In the genomic region with DNA sequence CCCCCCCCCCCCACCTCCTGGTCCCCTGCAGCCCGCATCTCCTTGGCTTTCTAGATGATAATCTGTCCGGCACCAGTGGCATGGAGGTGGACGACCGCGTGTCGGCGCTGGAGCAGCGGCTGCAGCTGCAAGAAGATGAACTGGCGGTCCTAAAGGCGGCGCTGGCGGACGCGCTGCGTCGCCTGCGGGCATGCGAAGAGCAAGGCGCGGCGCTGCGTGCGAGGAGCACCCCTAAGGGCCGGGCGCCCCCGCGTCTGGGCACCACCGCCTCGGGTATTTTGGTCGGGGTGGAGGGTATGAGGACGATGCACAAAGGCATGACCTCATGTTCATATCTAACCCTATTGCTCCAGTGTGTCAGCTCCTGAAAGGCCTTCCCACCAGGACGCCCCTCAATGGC, we compare ENCODE assay signal across 8 mouse cellular contexts. TPM values are rescaled to one million over a fixed set of nuclear protein-coding genes. Genes with fewer than 3 reads are reported as not detected.
DNase-seq lines count a peak whose midpoint lies in the region; ATAC-seq and TF ChIP-seq lines count a peak whose summit lies in the region.

No protein-coding gene starts in this region.

- H3K4me2 ChIP-seq in heart, embryonic 12.5 days = peak overlapping the region; percentile 62
- peak overlapping the region; percentile 77 for H3K4me2 ChIP-seq in liver, embryonic 13.5 days

- peaks cover 17% of the 10 kb centered on the region for H3K4me1 ChIP-seq in thymus, adult 2 months (replicated peaks; ENCODE audit: control insufficient read depth, insufficient read depth, low read length)
- peaks cover 53% of the 10 kb centered on the region for H3K4me1 ChIP-seq in embryonic facial prominence, embryonic 10.5 days
- H3K4me1 ChIP-seq in heart, embryonic 12.5 days (replicated peaks) = peaks cover 31% of the 10 kb centered on the region
- H3K4me1 ChIP-seq in liver, embryonic 13.5 days (replicated peaks) = peaks cover 52% of the 10 kb centered on the region

- ATAC-seq in heart, embryonic 12.5 days (ENCODE audit: insufficient number of reproducible peaks, low FRiP score) = peak; percentile 43; the same call in 1 of the 2 replicates
- ATAC-seq in liver, embryonic 13.5 days (ENCODE audit: low read depth) = 0 out of 2 replicates have a peak, but pooled peaks have one; percentile 6
- peak; percentile 40; the same call in 1 of the 2 replicates for ATAC-seq in monocyte, adult 5-6 weeks (replicated peaks; ENCODE audit: insufficient number of reproducible peaks, low FRiP score, low TSS enrichment, poor library complexity, severe bottlenecking)

- peak overlapping the region; percentile 29; the same call in 1 of the 2 replicates for H3K9ac ChIP-seq in heart, embryonic 12.5 days
- peak overlapping the region; percentile 9; the same call in 1 of the 2 replicates for H3K9ac ChIP-seq in liver, embryonic 13.5 days

- no peak for TF ChIP-seq POLR2A in thymus, adult 2 months (IDR thresholded peaks at IDR 0.05; ENCODE audit: control insufficient read depth, extremely low read depth, insufficient read depth, low read length, poor library complexity)

- TF ChIP-seq CTCF in thymus, adult 2 months (IDR thresholded peaks at IDR 0.05; ENCODE audit: borderline replicate concordance, control insufficient read depth, extremely low read depth, insufficient read depth, low read length, poor library complexity) = no peak

- no peak overlapping the region for H3K4me3 ChIP-seq in thymus, adult 2 months (ENCODE audit: control insufficient read depth, insufficient read depth, low read length)
- peak overlapping the region; percentile 52 for H3K4me3 ChIP-seq in embryonic facial prominence, embryonic 10.5 days
- peak overlapping the region; percentile 30 for H3K4me3 ChIP-seq in heart, embryonic 12.5 days
- H3K4me3 ChIP-seq in liver, embryonic 13.5 days (replicated peaks) = peak overlapping the region; percentile 25; the same call in 1 of the 2 replicates

- peaks cover 3% of the 10 kb centered on the region; the same call in 1 of the 2 replicates for H3K9me3 ChIP-seq in embryonic facial prominence, embryonic 10.5 days
- 0 out of 2 replicates have a peak, but pooled peaks cover 5% of the 10 kb centered on the region for H3K9me3 ChIP-seq in heart, embryonic 12.5 days (replicated peaks)
- H3K9me3 ChIP-seq in liver, embryonic 13.5 days (replicated peaks) = no peaks in the 10 kb centered on the region

- DNase-seq in thymus, adult 2 months = peak; percentile 59
- DNase-seq in thymus, adult 18-20 months = no peak
- peak; percentile 82 for DNase-seq in embryonic facial prominence, embryonic 10.5 days (ENCODE audit: low spot score)
- DNase-seq in kidney, adult 9 months = peak; percentile 58
- DNase-seq in liver, embryonic 13.5 days = peak; percentile 49
- peak; percentile 85 for DNase-seq in splenic B cell, adult 2 months (ENCODE audit: low read depth, low spot score)

- no peak overlapping the region for H3K27ac ChIP-seq in thymus, adult 2 months (ENCODE audit: control insufficient read depth, insufficient read depth, low read length)
- peak overlapping the region; percentile 7; the same call in 1 of the 2 replicates for H3K27ac ChIP-seq in embryonic facial prominence, embryonic 10.5 days (replicated peaks)
- H3K27ac ChIP-seq in heart, embryonic 12.5 days (ENCODE audit: poor library complexity, severe bottlenecking) = no peak overlapping the region
- H3K27ac ChIP-seq in liver, embryonic 13.5 days = no peak overlapping the region

- H3K27me3 ChIP-seq in thymus, adult 2 months (ENCODE audit: control insufficient read depth, insufficient read depth, low read length) = peaks cover 23% of the 10 kb centered on the region
- peaks cover 63% of the 10 kb centered on the region for H3K27me3 ChIP-seq in embryonic facial prominence, embryonic 10.5 days (replicated peaks; ENCODE audit: low read depth, poor library complexity, severe bottlenecking)
- H3K27me3 ChIP-seq in heart, embryonic 12.5 days (replicated peaks) = peaks cover 52% of the 10 kb centered on the region
- peaks cover 62% of the 10 kb centered on the region for H3K27me3 ChIP-seq in liver, embryonic 13.5 days
- no peaks in the 10 kb centered on the region for H3K27me3 ChIP-seq in splenic B cell, adult 2 months (ENCODE audit: control insufficient read depth, insufficient read depth, low read length, poor library complexity, severe bottlenecking)

- H3K36me3 ChIP-seq in thymus, adult 2 months (ENCODE audit: control insufficient read depth, insufficient read depth, low read length) = no peaks in the 10 kb centered on the region
- H3K36me3 ChIP-seq in embryonic facial prominence, embryonic 10.5 days (replicated peaks) = peaks cover 8% of the 10 kb centered on the region; the same call in 1 of the 2 replicates
- peaks cover 9% of the 10 kb centered on the region; the same call in 1 of the 2 replicates for H3K36me3 ChIP-seq in heart, embryonic 12.5 days
- H3K36me3 ChIP-seq in liver, embryonic 13.5 days = 0 out of 2 replicates have a peak, but pooled peaks cover 3% of the 10 kb centered on the region
- no peaks in the 10 kb centered on the region for H3K36me3 ChIP-seq in splenic B cell, adult 2 months (ENCODE audit: control insufficient read depth, insufficient read depth, low read length, poor library complexity, severe bottlenecking)

- under 1% methylated on average over 32 of the region's 32 CpGs for WGBS in thymus, adult 2 months
- WGBS in embryonic facial prominence, embryonic 10.5 days = 1% methylated on average over 32 of the region's 32 CpGs
- WGBS in heart, embryonic 12.5 days = under 1% methylated on average over 31 of the region's 32 CpGs
- under 1% methylated on average over 32 of the region's 32 CpGs for WGBS in liver, embryonic 13.5 days (ENCODE audit: insufficient replicate concordance)

RNA-seq across cellular contexts. Expression of gene Eml2, which starts 3.0 kb away (rescaled TPM):
- polyA plus RNA-seq in thymus, adult 2 months (2012; rRNA removed) = 38.9 and 40.3 TPM in 2 replicates
- polyA plus RNA-seq in embryonic facial prominence, embryonic 10.5 days (2016; fragmentation: Nextera tagmentation; extraction: Ambion mirVana) = 5.2 and 6.2 TPM in 2 replicates
- polyA plus RNA-seq in heart, embryonic 12.5 days (2016; fragmentation: Nextera tagmentation; extraction: Ambion mirVana) = 17.7 and 18.2 TPM in 2 replicates
- polyA plus RNA-seq in liver, embryonic 13.5 days (2015; fragmentation: Nextera tagmentation; extraction: Ambion mirVana) = 3.6 and 4.4 TPM in 2 replicates
- total RNA-seq in monocyte, adult 5-6 weeks (2017) = 9.4 to 12.2 TPM (median 9.9 TPM) in 3 replicates

RNA-seq across cellular contexts. Expression of gene Gipr, which starts 13.2 kb away (rescaled TPM):
- 0.73 and 0.79 TPM in 2 replicates for polyA plus RNA-seq in thymus, adult 2 months (2012; rRNA removed)
- 1.4 and 1.6 TPM in 2 replicates for polyA plus RNA-seq in embryonic facial prominence, embryonic 10.5 days (2016; fragmentation: Nextera tagmentation; extraction: Ambion mirVana)
- polyA plus RNA-seq in heart, embryonic 12.5 days (2016; fragmentation: Nextera tagmentation; extraction: Ambion mirVana) = 8.0 and 9.7 TPM in 2 replicates
- 0.17 and 0.28 TPM in 2 replicates for polyA plus RNA-seq in liver, embryonic 13.5 days (2015; fragmentation: Nextera tagmentation; extraction: Ambion mirVana)
- total RNA-seq in monocyte, adult 5-6 weeks (2017) = not detected in 3 replicates

RNA-seq across cellular contexts. Expression of gene Snrpd2, which starts 29.7 kb away (rescaled TPM):
- 32.8 and 36.7 TPM in 2 replicates for polyA plus RNA-seq in thymus, adult 2 months (2012; rRNA removed)
- polyA plus RNA-seq in embryonic facial prominence, embryonic 10.5 days (2016; fragmentation: Nextera tagmentation; extraction: Ambion mirVana) = 178 and 189 TPM in 2 replicates
- polyA plus RNA-seq in heart, embryonic 12.5 days (2016; fragmentation: Nextera tagmentation; extraction: Ambion mirVana) = 101 TPM in 2 replicates
- polyA plus RNA-seq in liver, embryonic 13.5 days (2015; fragmentation: Nextera tagmentation; extraction: Ambion mirVana) = 85.9 and 89.4 TPM in 2 replicates
- 27.7 to 42.9 TPM (median 30.8 TPM) in 3 replicates for total RNA-seq in monocyte, adult 5-6 weeks (2017)

RNA-seq across cellular contexts. Expression of gene Qpctl, which starts 30.1 kb away (rescaled TPM):
- polyA plus RNA-seq in thymus, adult 2 months (2012; rRNA removed) = 15.3 and 18.2 TPM in 2 replicates
- polyA plus RNA-seq in embryonic facial prominence, embryonic 10.5 days (2016; fragmentation: Nextera tagmentation; extraction: Ambion mirVana) = 14.6 and 15.1 TPM in 2 replicates
- 10.0 TPM in 2 replicates for polyA plus RNA-seq in heart, embryonic 12.5 days (2016; fragmentation: Nextera tagmentation; extraction: Ambion mirVana)
- polyA plus RNA-seq in liver, embryonic 13.5 days (2015; fragmentation: Nextera tagmentation; extraction: Ambion mirVana) = 4.0 and 4.3 TPM in 2 replicates
- total RNA-seq in monocyte, adult 5-6 weeks (2017) = 2.4 to 4.9 TPM (median 3.9 TPM) in 3 replicates

RNA-seq across cellular contexts. Expression of gene Gpr4, which starts 33.2 kb away (rescaled TPM):
- 4.2 and 5.5 TPM in 2 replicates for polyA plus RNA-seq in thymus, adult 2 months (2012; rRNA removed)
- polyA plus RNA-seq in embryonic facial prominence, embryonic 10.5 days (2016; fragmentation: Nextera tagmentation; extraction: Ambion mirVana) = 1.7 and 2.0 TPM in 2 replicates
- 0.97 and 1.1 TPM in 2 replicates for polyA plus RNA-seq in heart, embryonic 12.5 days (2016; fragmentation: Nextera tagmentation; extraction: Ambion mirVana)
- polyA plus RNA-seq in liver, embryonic 13.5 days (2015; fragmentation: Nextera tagmentation; extraction: Ambion mirVana) = 0.31 and 0.48 TPM in 2 replicates
- total RNA-seq in monocyte, adult 5-6 weeks (2017) = 0.19 to 0.32 TPM in 2 of 3 replicates, not detected in the other

Comparison
In these comparisons a context has a peak if more than half of its experiments do, and no peak if none do; other contexts are left out.
1. DNase-seq: peak in thymus, adult 2 months (single experiment), embryonic facial prominence, embryonic 10.5 days (single experiment), kidney, adult 9 months (single experiment), liver, embryonic 13.5 days (single experiment) and splenic B cell, adult 2 months (single experiment); none in thymus, adult 18-20 months (0 of 2).
2. Peak in every context shown above with its lines, with median percentiles within 50 percentile points of each other: ATAC-seq.